Mouse (Mus musculus) myocyte (in vitro differentiated cells): Measurements from ENCODE around the gene Tmem132d. TPM values are rescaled to one million over a fixed set of nuclear protein-coding genes. Genes with fewer than 3 reads are reported as not detected.

ENCODE experiments used
- H3K27me3 ChIP-seq: one replicate; pipeline ENCODE4 v1.6.1; 2011; ENCODE audit not compliant: control insufficient read depth, insufficient read depth, insufficient read length
- H3K36me3 ChIP-seq: one replicate; pipeline ENCODE4 v1.6.1; 2011; ENCODE audit not compliant: control insufficient read depth, insufficient read depth
- H3K4me2 ChIP-seq: one replicate; pipeline ENCODE4 v1.6.1; 2011; ENCODE audit warnings: low read depth, control low read depth
- H3K4me3 ChIP-seq: one replicate; pipeline ENCODE4 v1.5.1; 2011; ENCODE audit warnings: mild to moderate bottlenecking, control low read depth, moderate library complexity
- H3K79me2 ChIP-seq: one replicate; pipeline ENCODE4 v1.6.1; 2011; ENCODE audit not compliant: control insufficient read depth, insufficient read depth
- H3ac ChIP-seq: one replicate; pipeline ENCODE4 v1.6.1; 2011; ENCODE audit not compliant: control insufficient read depth, insufficient read length
- CEBPB ChIP-seq: IDR thresholded peaks from 2 replicates; pipeline ENCODE4 v1.6.1; 2011; ENCODE audit warnings: mild to moderate bottlenecking, moderate library complexity; ENCODE audit not compliant: poor library complexity, insufficient read depth, severe bottlenecking
- E2F4 ChIP-seq: IDR thresholded peaks from one replicate; pipeline ENCODE4 v1.6.1; 2011; ENCODE audit warnings: mild to moderate bottlenecking, control low read depth, moderate library complexity; ENCODE audit not compliant: insufficient read depth
- MAX ChIP-seq: IDR thresholded peaks from one replicate; pipeline ENCODE4 v1.6.1; 2011; ENCODE audit warnings: low read depth, mild to moderate bottlenecking, control low read depth
- MYOD1 ChIP-seq, 3 experiments: IDR thresholded peaks; one replicate each; pipeline ENCODE4 v1.6.1; 2011; ENCODE audit warnings: control low read depth in 2 of 3, low read depth in 2 of 3, mild to moderate bottlenecking in 2 of 3, moderate library complexity in 1 of 3; ENCODE audit not compliant: insufficient read length in 2 of 3, control insufficient read depth in 1 of 3
- MYOG ChIP-seq, 3 experiments: IDR thresholded peaks; one replicate each; pipeline ENCODE4 v1.6.1; 2011; ENCODE audit warnings: control low read depth in 2 of 3, low read depth in 2 of 3, mild to moderate bottlenecking in 2 of 3; ENCODE audit not compliant: insufficient read length in 2 of 3, control insufficient read depth in 1 of 3, insufficient read depth in 1 of 3
- POLR2A ChIP-seq: IDR thresholded peaks from one replicate; pipeline ENCODE4 v1.6.1; 2011; ENCODE audit warnings: low read depth, mild to moderate bottlenecking, control low read depth, moderate library complexity; ENCODE audit not compliant: insufficient read length
- POLR2AphosphoS2 ChIP-seq: IDR thresholded peaks from one replicate; pipeline ENCODE4 v1.6.1; 2011; ENCODE audit warnings: low read depth, control low read depth; ENCODE audit not compliant: insufficient read length
- REST ChIP-seq: IDR thresholded peaks from one replicate; pipeline ENCODE4 v1.6.1; 2011; ENCODE audit warnings: mild to moderate bottlenecking, control low read depth, moderate library complexity; ENCODE audit not compliant: insufficient read depth, insufficient read length
- SRF ChIP-seq: IDR thresholded peaks from one replicate; pipeline ENCODE4 v1.6.1; 2011; ENCODE audit warnings: low read depth; ENCODE audit not compliant: control insufficient read depth, insufficient read length
- TCF12 ChIP-seq: IDR thresholded peaks from one replicate; pipeline ENCODE4 v1.6.1; 2011; ENCODE audit warnings: mild to moderate bottlenecking, control low read depth; ENCODE audit not compliant: poor library complexity, insufficient read depth, severe bottlenecking
- TCF3 ChIP-seq: IDR thresholded peaks from one replicate; pipeline ENCODE4 v1.6.1; 2011; ENCODE audit warnings: low read depth, control low read depth; ENCODE audit not compliant: insufficient read length
- USF1 ChIP-seq: IDR thresholded peaks from one replicate; pipeline ENCODE4 v1.6.1; 2011; ENCODE audit warnings: low read depth, mild to moderate bottlenecking, control low read depth, moderate library complexity
- polyA plus RNA-seq: library from polyadenylated mRNA; unstranded; fragments of >200 nt; fragmentation: generic; extraction: Trizol; gene quantifications from one replicate; pipeline ENCODE4 v1.2.1, GENCODE M21; 2012; ENCODE audit warnings: missing spikeins

Tmem132d gene
- polyA plus RNA-seq, 1 experiment, result not detected

GRCm38 (mm10) chr5:127976661-127977060, 456.2 kb downstream of the Tmem132d start:
- H3ac ChIP-seq, result no peak overlapping the region
- H3K79me2 ChIP-seq, result no peaks in the 10 kb centered on the region
- no peaks in the 10 kb centered on the region for H3K36me3 ChIP-seq
- no peaks in the 10 kb centered on the region for H3K27me3 ChIP-seq
- no peak overlapping the region for H3K4me3 ChIP-seq
- H3K4me2 ChIP-seq, result no peak overlapping the region
- TF ChIP-seq CEBPB, result no peak
- no peak for TF ChIP-seq TCF3
- no peak for TF ChIP-seq E2F4
- TF ChIP-seq POLR2AphosphoS2, result no peak
- TF ChIP-seq MYOG (IDR thresholded peaks at IDR 0.05; ENCODE audit: control insufficient read depth in 1 of 3, insufficient read depth in 1 of 3, insufficient read length in 2 of 3, low read depth in 2 of 3), result no peak
- TF ChIP-seq MAX, result no peak
- TF ChIP-seq MYOD1 (IDR thresholded peaks at IDR 0.05; ENCODE audit: control insufficient read depth in 1 of 3, insufficient read length in 2 of 3, low read depth in 2 of 3), result no peak
- TF ChIP-seq SRF, result no peak
- no peak for TF ChIP-seq POLR2A
- TF ChIP-seq USF1, result no peak
- no peak for TF ChIP-seq TCF12
- TF ChIP-seq REST, result no peak

- Histone ChIP-seq H3K36me3 (no peaks in the 10 kb centered on the region), H3K4me3 (no peak overlapping the region), H3K79me2 (no peaks in the 10 kb centered on the region), H3ac (no peak overlapping the region), H3K4me2 (no peak overlapping the region), H3K27me3 (no peaks in the 10 kb centered on the region)
- TF ChIP-seq CEBPB (no peak), TCF12 (no peak), MAX (no peak), MYOD1 (IDR thresholded peaks at IDR 0.05; ENCODE audit: control insufficient read depth in 1 of 3, insufficient read length in 2 of 3, low read depth in 2 of 3) (no peak), POLR2A (no peak), SRF (no peak), MYOG (IDR thresholded peaks at IDR 0.05; ENCODE audit: control insufficient read depth in 1 of 3, insufficient read depth in 1 of 3, insufficient read length in 2 of 3, low read depth in 2 of 3) (no peak), E2F4 (no peak), POLR2AphosphoS2 (no peak), TCF3 (no peak), USF1 (no peak), REST (no peak)
Measured at GRCm38 (mm10) chr5:127965700-127966099, 467.2 kb downstream of the Tmem132d start.

- H3K36me3 ChIP-seq, result no peaks in the 10 kb centered on the region
- no peak overlapping the region for H3K4me2 ChIP-seq
- H3ac ChIP-seq, result no peak overlapping the region
- no peaks in the 10 kb centered on the region for H3K27me3 ChIP-seq
- H3K79me2 ChIP-seq, result no peaks in the 10 kb centered on the region
- no peak overlapping the region for H3K4me3 ChIP-seq
- TF ChIP-seq MAX (no peak), TCF3 (no peak), SRF (no peak), TCF12 (no peak), POLR2AphosphoS2 (no peak), MYOD1 (IDR thresholded peaks at IDR 0.05; ENCODE audit: control insufficient read depth in 1 of 3, insufficient read length in 2 of 3, low read depth in 2 of 3) (no peak), MYOG (IDR thresholded peaks at IDR 0.05; ENCODE audit: control insufficient read depth in 1 of 3, insufficient read depth in 1 of 3, insufficient read length in 2 of 3, low read depth in 2 of 3) (no peak)
Measured at GRCm38 (mm10) chr5:127962656-127963055, 470.2 kb downstream of the Tmem132d start.

GRCm38 (mm10) chr5:127956511-127957097, 476.3 kb downstream of the Tmem132d start:
- Histone ChIP-seq H3K79me2 (no peaks in the 10 kb centered on the region), H3K27me3 (no peaks in the 10 kb centered on the region), H3K36me3 (no peaks in the 10 kb centered on the region), H3K4me2 (no peak overlapping the region), H3ac (no peak overlapping the region), H3K4me3 (no peak overlapping the region)
- TF ChIP-seq MAX, result no peak
- no peak for TF ChIP-seq E2F4
- no peak for TF ChIP-seq TCF3
- TF ChIP-seq SRF, result no peak
- no peak for TF ChIP-seq MYOG (IDR thresholded peaks at IDR 0.05; ENCODE audit: control insufficient read depth in 1 of 3, insufficient read depth in 1 of 3, insufficient read length in 2 of 3, low read depth in 2 of 3)
- TF ChIP-seq TCF12, result no peak
- TF ChIP-seq POLR2AphosphoS2, result no peak
- TF ChIP-seq USF1, result no peak
- TF ChIP-seq REST, result no peak

GRCm38 (mm10) chr5:127954231-127954790, 478.6 kb downstream of the Tmem132d start:
- H3K79me2 ChIP-seq, result no peaks in the 10 kb centered on the region
- no peak overlapping the region for H3ac ChIP-seq
- H3K4me3 ChIP-seq, result no peak overlapping the region
- TF ChIP-seq MYOD1 (IDR thresholded peaks at IDR 0.05; ENCODE audit: control insufficient read depth in 1 of 3, insufficient read length in 2 of 3, low read depth in 2 of 3), result no peak
- no peak for TF ChIP-seq E2F4
- no peak for TF ChIP-seq REST
- no peak for TF ChIP-seq MYOG (IDR thresholded peaks at IDR 0.05; ENCODE audit: control insufficient read depth in 1 of 3, insufficient read depth in 1 of 3, insufficient read length in 2 of 3, low read depth in 2 of 3)
- no peak for TF ChIP-seq TCF12
- no peak for TF ChIP-seq USF1
- no peak overlapping the region for H3K4me2 ChIP-seq
- no peaks in the 10 kb centered on the region for H3K36me3 ChIP-seq
- no peaks in the 10 kb centered on the region for H3K27me3 ChIP-seq
